Mouse (Mus musculus): Measurements from ENCODE around the gene St6galnac4.

The St6galnac4 gene

DNA sequence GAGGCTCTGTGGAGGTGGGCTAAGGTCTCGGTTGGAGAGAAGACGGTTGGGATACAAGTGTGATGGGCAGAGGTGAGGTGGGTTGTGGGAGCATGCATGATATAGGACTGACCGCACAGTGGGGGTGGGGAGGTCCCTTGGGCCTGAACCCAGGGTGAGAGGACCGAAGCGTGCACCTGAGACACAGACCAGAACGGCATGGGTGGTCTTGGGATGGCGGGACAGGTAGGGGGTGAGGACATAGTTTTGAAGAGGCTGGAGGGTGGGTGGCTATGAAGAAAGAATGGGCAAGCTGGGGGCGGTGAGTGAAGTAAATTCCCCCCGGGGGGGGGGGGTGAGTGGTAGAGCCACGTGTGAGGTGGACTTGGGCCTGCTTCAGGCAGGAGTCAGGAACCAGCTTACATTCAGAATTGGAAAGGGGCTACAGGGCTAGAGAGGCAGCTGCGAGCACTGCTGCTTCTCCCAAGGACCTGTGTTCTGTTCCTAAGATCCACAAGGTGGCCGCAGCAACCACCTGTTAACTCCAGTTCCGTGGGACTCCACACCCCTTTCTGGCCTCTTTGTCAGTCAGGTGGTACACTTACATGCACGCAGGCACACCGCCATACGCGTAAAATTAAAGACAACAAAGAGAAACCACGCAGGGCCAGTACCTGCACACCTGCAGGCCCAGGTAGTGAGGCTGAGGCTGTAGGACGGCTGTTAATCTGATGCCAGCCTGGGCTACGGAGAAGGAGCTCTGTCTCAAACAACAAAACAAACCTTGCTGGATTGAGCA, 40.6 kb downstream of the St6galnac4 start:
- DNase-seq (ENCODE audit: low read depth): no peak

DNA sequence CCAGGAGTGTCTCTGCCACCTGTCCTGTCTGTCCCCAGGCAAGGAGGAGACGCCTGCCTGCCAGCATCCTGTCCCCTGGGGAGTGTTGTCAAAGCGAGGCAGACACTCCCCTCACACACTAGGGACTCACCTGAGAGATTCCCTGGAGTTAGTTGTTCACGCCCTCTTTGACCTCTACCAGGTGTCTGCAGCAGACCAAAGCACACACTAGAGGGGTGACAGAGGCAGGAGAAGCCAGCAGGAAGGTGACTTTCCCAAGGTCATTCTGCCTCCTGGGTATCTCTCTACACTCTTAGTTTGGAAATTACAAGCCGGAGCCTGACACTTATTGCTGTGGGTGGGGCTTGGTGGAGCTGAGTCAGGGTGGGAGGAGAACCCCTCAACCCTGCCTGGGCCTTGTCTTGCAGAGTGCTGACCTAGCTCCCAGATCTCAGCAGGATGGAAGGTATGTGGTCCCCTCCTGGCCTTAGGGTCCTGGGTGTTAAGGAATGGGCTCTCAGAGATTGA, 41.2 kb downstream of the St6galnac4 start:
- DNase-seq (ENCODE audit: low read depth): no peak

GRCm38 (mm10) chr2:32628729-32629128, 41.8 kb downstream of the St6galnac4 start:
- DNase-seq (ENCODE audit: low read depth): no peak

GRCm38 (mm10) chr2:32629276-32629976, 42.5 kb downstream of the St6galnac4 start:
- no peak for DNase-seq (ENCODE audit: low read depth)

- DNase-seq (ENCODE audit: low read depth): no peak
Measured at GRCm38 (mm10) chr2:32630036-32630435, 43.1 kb downstream of the St6galnac4 start.

- DNase-seq (ENCODE audit: low read depth): no peak
Measured at GRCm38 (mm10) chr2:32631046-32631445, 44.2 kb downstream of the St6galnac4 start.

GRCm38 (mm10) chr2:32631737-32632394, 45.0 kb downstream of the St6galnac4 start:
- DNase-seq (ENCODE audit: low read depth): peak; percentile 87

GRCm38 (mm10) chr2:32633660-32634059, 46.8 kb downstream of the St6galnac4 start:
- DNase-seq (ENCODE audit: low read depth): no peak

DNA sequence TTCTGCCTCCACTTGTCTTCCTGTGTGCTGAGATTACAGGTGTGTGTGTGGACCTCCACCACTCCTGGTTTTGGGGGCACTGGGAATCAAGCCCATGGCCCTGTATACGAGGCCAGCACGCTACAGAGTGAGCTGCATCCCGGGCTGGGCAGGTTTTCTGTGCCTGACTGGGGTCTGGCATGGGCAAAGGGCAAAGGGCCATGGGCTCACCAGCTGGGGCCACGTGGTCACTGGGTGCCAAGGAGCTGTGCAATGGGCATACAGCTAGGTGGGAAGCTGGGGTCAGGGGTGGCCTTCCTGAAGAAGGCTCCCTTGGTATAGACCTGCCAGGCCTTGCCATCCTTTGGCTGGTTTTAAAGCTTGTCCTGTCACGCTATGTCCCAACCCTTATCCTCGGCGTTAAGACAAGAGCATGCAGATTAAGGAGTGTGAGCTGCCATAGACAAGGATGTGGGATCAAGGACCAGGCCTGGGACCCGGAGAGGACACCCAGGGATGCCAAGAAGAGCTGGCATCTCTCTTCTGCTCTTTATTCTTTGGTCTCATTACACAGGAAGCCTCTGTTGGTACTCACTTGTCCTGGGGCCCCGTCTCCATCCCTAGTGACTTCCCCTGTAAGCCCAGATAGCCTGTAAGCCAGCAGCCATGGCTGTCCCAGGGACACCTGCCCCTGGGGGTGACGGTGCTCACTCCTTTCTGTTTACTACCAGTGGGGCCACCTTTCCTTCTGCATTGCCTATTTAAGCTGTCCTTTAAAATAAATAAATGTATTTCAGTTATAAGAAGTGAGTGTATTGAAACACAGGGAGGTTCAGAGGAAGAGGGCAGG, 47.6 kb downstream of the St6galnac4 start:
- DNase-seq (ENCODE audit: low read depth): no peak

- no peak for DNase-seq (ENCODE audit: low read depth)
Measured at GRCm38 (mm10) chr2:32636617-32637016, 49.7 kb downstream of the St6galnac4 start.

DNA sequence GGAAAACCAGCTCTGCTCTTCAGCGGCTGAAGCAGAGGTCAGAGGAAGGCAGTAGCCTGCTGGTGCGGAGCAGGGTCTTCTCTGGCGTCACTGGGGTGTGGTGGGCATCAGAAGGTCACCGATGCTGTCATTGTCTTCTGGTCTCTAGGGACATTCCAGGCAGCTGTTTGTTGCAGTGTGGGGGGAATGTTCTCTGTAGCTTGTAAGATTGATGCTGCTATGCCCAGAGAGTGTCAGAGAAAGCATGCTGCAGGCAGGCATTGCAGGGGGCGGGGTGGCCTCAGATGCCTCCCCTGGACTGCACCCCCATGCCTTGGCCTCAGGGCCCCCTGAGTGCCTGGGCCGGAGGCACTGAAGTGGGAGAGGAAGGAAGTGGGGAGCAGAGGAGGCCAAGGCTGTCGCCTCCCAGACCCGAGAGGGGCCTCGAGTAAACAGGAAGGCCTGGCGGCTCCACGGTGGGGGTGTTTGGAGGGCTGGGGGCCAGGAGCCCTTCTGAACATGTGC, 50.9 kb downstream of the St6galnac4 start:
- peak; percentile 64 for DNase-seq (ENCODE audit: low read depth)

DNA sequence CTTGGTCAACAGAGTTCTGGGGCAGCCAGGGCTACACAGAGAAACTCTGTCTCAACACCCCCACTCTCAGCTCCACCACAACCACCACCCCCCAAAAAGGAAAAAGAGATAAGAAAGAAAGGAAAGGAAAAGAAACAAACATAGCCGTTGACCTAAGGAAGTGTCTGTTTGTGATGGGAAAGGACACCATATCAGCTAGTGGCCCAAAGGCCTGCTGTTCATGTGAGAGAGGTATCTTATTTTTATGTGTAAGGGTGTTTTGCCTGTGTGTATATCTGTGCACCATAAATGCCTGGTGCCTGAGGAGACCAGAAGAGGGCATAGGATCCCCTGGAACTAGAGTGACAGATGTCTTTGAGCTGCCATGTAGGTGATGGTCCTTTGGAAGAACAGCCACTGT, 52.7 kb downstream of the St6galnac4 start:
- no peak for DNase-seq (ENCODE audit: low read depth)

GRCm38 (mm10) chr2:32640550-32641051, 53.7 kb downstream of the St6galnac4 start:
- DNase-seq (ENCODE audit: low read depth): no peak

DNA sequence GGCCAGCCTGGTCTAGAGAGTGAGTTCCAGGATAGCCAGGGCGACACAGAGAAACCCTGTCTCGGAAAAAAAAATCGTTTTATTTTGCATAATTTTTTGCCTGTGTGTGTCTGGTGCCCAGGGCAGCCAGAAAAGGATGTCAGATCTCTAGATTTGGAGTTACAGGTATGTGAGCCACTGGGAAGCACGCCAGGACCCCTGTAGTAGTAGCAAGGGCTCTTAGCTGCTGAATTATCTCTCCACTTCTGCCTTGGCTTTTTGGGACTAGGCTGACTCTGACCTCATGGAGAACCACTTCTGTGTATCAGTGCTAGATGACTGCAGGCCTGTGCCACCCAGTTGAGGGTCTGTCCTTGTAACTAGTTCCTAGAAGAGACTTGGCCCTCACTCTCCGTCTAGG, 54.9 kb downstream of the St6galnac4 start:
- DNase-seq (ENCODE audit: low read depth): no peak

DNA sequence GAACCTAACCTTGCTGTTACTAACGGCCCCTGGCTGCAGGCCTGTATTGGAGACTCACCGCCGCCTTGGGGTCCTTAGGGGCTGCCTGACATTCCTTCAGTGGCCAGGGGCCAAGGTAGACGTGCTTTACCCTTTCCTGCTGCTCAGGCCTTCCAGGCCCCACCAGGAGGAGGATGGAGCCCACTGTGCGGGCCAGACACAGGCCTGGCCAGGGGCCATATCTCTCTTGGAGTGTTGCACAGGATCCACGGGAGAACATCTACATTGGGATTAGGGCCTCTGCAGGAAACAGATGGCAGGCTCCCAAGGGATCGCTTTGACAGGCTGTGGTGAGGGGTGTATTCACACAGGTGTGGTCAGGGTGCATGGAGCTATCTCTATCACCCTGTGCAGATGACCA, 55.9 kb downstream of the St6galnac4 start:
- no peak for DNase-seq (ENCODE audit: low read depth)

DNA sequence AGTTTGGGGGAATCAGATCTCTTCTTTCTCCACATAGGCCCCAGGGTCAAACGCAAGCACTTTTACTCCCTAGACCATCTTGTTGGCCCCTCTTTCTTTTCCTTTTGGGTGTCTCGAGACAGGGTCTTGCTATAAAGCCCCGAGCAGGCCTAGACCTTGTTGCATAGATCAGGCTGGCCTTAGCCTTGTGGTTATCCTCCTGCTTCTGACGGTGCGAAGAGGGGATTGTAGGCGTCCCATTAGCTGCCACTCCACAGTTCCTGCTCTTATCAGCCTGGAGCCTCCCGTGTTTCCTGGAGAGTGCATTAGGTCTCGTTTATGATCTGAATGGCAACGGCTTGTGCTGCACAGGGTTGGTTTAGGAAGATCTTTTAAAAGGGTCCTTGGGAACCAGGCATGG, 57.2 kb downstream of the St6galnac4 start:
- DNase-seq (ENCODE audit: low read depth): no peak

DNA sequence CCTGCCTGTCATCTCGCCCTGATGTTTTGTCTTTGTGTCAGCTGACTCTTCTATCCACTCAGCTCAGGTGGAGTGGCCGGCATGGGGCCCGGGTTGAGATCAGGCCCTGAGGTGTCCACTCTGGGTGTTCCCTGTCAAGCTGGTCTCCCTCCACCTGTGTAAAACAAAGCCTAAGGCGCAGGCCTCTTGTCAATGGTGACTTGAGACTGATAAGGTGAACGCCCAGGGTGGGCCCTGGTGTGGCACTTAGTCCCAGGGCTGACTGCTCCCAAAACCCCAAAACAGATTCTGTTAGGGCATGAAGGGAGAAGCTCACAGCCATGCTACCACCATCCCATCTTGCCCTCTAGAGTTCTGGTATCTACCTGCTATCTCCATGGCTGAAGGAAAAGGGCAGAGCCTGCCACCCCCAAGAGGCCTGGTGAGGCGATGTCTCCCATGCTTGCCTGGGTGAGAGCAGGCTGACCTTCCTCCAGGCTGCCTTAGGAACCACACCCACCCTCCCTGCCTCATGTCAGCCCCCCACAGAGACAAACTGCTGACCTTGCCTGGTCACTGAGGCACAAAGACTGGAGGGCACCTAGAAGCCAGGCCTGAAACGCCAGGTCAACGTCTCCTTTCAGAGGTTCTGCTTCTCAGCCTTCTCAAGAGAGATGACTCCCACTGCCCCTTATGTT, 58.0 kb downstream of the St6galnac4 start:
- no peak for DNase-seq (ENCODE audit: low read depth)

DNA sequence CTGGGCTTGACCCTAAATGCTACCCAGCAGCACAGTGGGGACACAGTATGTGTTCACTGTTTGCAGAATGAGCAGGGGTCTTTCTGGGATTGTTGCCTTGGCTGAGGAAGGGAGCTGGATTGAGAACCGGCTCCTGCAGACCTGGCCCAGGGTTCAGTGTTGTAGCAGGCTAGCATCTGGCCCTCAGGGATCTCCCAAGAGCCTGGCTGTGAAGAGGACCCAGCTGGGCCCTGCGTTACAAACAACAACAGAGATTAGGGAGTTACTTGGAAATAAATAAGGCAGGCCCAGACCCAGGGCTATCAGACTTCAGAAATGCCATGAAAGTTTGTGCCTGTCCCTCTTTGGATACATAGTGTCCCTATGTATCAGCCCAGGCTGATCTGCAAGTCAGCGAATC, 58.8 kb downstream of the St6galnac4 start:
- no peak for DNase-seq (ENCODE audit: low read depth)

DNA sequence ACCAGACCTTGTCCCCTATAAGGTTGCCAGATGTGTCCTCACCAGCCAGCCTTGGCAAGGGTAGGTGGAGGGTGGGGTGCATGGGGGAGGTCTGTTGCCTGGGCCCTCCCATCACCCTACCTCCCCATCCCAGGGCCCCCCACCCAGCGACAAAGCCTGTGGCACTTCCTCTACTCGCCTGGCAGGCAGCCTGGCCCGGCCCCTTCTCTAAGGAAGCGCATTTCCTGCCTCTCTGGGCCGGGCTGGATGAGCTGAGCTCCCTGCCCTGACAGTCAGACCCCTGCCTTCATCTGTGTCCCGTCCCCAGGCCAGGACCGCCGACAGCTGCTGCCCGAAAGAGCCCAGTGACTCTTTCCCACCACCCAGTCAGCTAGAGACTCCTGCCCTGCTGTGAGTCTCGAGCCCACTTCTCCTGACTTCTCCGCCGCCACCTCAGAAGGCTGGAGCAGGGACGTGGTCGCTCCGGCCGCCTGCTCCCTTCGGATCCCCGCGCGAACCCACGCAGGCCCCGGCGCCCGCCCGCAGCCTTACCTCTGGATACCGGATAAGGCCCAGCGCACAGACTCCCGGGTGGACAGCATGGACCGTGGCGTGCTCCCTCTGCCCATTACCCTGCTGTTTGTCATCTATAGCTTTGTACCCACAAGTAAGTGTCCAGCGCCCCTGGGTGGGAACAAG, 59.6 kb downstream of the St6galnac4 start, which contains the start of gene Eng:
Eng (plus strand) TSS at position 217 of the 678 bp plus-strand sequence.
- no peak for DNase-seq (ENCODE audit: low read depth)

DNA sequence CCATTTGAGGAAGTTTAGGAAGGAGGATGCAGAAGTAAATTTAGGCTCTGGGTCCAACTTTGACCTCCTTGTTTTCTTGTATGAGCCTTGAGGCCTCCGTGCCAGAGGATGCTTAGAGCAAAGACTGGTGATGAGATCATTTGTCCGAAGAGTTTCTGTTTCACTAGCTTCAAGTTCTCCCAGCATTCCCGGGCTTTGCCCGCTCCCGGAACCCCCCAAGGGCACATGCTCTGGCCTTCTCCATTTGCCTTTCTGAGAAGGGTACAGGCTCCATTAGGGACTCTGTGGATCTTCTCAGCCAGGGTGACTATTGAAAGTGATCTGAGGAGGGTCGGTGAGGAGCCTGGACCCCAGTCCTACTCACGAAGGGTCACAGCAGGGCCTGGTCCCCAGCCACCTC, 60.5 kb downstream of the St6galnac4 start:
- DNase-seq (ENCODE audit: low read depth): no peak
